Mouse (Mus musculus) monocyte, adult 59 days (primary cell): Measurements from ENCODE around the gene Gpld1. TPM values are rescaled to one million over a fixed set of nuclear protein-coding genes. Genes with fewer than 3 reads are reported as not detected.

Experiments
- total RNA-seq, 2 experiments: library from RNA; stranded (reverse); gene quantifications; one replicate each; pipeline ENCODE4 v1.2.4; 2023

Gene Gpld1
- total RNA-seq: 1 to 10 TPM; 2.5 to 2.7 TPM

GRCm38 (mm10) chr13:24942512-24943282 is at the start of gene Gpld1:
Gene Gpld1, plus strand, starts transcription at chr13:24943152.

GRCm38 (mm10) chr13:24937108-24937838 is 5.7 kb upstream of the Gpld1 start, which contains the start of gene Aldh5a1:
Gene Aldh5a1, minus strand, starts transcription at chr13:24937661.

GRCm38 (mm10) chr13:25019793-25020539 is 77.0 kb downstream of the Gpld1 start, which contains the start of gene Mrs2:
Gene Mrs2, minus strand, starts transcription at chr13:25020379.

Other genes starting within 250 kb of the Gpld1 start
- not detected for gene Armh2, start 201.9 kb upstream of the Gpld1 start, total RNA-seq
- gene Gmnn, start 181.2 kb upstream of the Gpld1 start, total RNA-seq: 1 to 10 TPM; 7.3 to 8.4 TPM
- gene BC005537, start 141.5 kb upstream of the Gpld1 start, total RNA-seq: 100 to 1,000 TPM; 247 to 258 TPM
- gene Acot13, start 111.6 kb upstream of the Gpld1 start, total RNA-seq: 10 to 100 TPM; 11.9 to 12.4 TPM
- gene Tdp2, start 111.5 kb upstream of the Gpld1 start, total RNA-seq: 10 to 100 TPM; 20.2 to 25.6 TPM
- not detected for gene D130043K22Rik, start 98.0 kb upstream of the Gpld1 start, total RNA-seq
- gene Aldh5a1, start 5.5 kb upstream of the Gpld1 start, total RNA-seq: 1 to 10 TPM; 1.2 to 1.9 TPM
- 10 to 100 TPM; 43.4 to 49.1 TPM for gene Mrs2, start 77.2 kb downstream of the Gpld1 start, total RNA-seq
- gene Dcdc2a, start 112.9 kb downstream of the Gpld1 start, total RNA-seq: not detected